ENCODE assay signal across 8 mouse cellular contexts in the genomic region with DNA sequence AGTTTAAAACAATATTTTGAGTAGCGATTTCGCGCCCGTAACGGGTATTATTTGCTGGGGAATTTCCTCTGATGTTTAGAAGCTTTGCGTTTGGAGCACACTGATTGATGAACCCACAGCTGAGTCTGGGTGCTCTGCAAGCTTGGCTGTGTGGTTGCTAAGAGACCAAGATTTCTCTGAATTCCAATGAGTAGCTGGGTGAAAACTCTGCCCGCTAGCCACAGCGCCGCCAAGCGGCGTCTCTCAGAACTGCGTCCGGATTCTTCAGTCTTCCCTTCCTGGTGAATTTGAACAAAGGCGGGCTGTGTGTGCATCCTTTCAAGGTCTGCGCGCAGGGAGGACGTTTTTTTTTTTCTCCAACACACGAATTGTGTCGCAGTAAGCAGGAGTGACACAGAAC. TPM values are rescaled to one million over a fixed set of nuclear protein-coding genes. Genes with fewer than 3 reads are reported as not detected.
DNase-seq lines count a peak whose midpoint lies in the region; ATAC-seq and TF ChIP-seq lines count a peak whose summit lies in the region.

No protein-coding gene starts in this region.

- TF ChIP-seq CTCF in MEL (IDR thresholded peaks at IDR 0.05 in 2 of 3, conservative IDR thresholded peaks at IDR 0.05 in 1 of 3; ENCODE audit: control insufficient read depth in 1 of 3, insufficient read depth in 1 of 3, low read depth in 2 of 3, low read length in 3 of 3, poor library complexity in 1 of 3, severe bottlenecking in 1 of 3), result peak; percentile 94 to 98 (median 97)
- peak; percentile 92 for TF ChIP-seq CTCF in cerebellum, adult 2 months (IDR thresholded peaks at IDR 0.05; ENCODE audit: borderline replicate concordance, insufficient read depth, low read depth, low read length)
- peak; percentile 93 for TF ChIP-seq CTCF in layer of hippocampus, adult 2 months (conservative IDR thresholded peaks at IDR 0.05)
- peak; percentile 94 for TF ChIP-seq CTCF in lung, adult 2 months (IDR thresholded peaks at IDR 0.05; ENCODE audit: insufficient read depth, low read length)

- H3K4me1 ChIP-seq in MEL (ENCODE audit: control insufficient read depth in 1 of 2, insufficient read depth in 2 of 2, low read length in 2 of 2), result no peaks in the 10 kb centered on the region
- no peaks in the 10 kb centered on the region for H3K4me1 ChIP-seq in cerebellum, adult 2 months (ENCODE audit: control insufficient read depth, insufficient read depth, low read length)
- no peaks in the 10 kb centered on the region for H3K4me1 ChIP-seq in lung, adult 2 months (ENCODE audit: control insufficient read depth, insufficient read depth, low read length)

- TF ChIP-seq POLR2A in MEL (IDR thresholded peaks at IDR 0.05; ENCODE audit: control insufficient read depth in 1 of 2, insufficient read depth in 1 of 2, low read depth in 1 of 2, low read length in 2 of 2, poor library complexity in 1 of 2), result no peak
- no peak for TF ChIP-seq POLR2A in cerebellum, adult 2 months (IDR thresholded peaks at IDR 0.05; ENCODE audit: borderline replicate concordance, insufficient read depth, low read length)
- no peak for TF ChIP-seq POLR2A in lung, adult 2 months (IDR thresholded peaks at IDR 0.05; ENCODE audit: borderline replicate concordance, extremely low read depth, low read depth, low read length)

- no peaks in the 10 kb centered on the region for H3K79me2 ChIP-seq in MEL (ENCODE audit: control insufficient read depth, insufficient read depth, low read length, poor library complexity)

- H3K27me3 ChIP-seq in MEL (ENCODE audit: control insufficient read depth in 1 of 2, insufficient read depth in 2 of 2, low read length in 2 of 2), result no peaks in the 10 kb centered on the region
- H3K27me3 ChIP-seq in cerebellum, adult 2 months (ENCODE audit: control insufficient read depth, insufficient read depth, low read length), result no peaks in the 10 kb centered on the region

- H3K27ac ChIP-seq in MEL (ENCODE audit: control insufficient read depth, low read depth, low read length), result no peak overlapping the region
- H3K27ac ChIP-seq in cerebellum, adult 2 months (ENCODE audit: insufficient read depth, low read length), result no peak overlapping the region
- H3K27ac ChIP-seq in layer of hippocampus, adult 2 months, result peak overlapping the region; percentile 85

- peak; percentile 81 for TF ChIP-seq RAD21 in MEL (IDR thresholded peaks at IDR 0.05; ENCODE audit: low read depth, low read length)

- no peak for TF ChIP-seq EP300 in MEL (IDR thresholded peaks at IDR 0.05; ENCODE audit: low read depth in 1 of 2, low read length in 2 of 2)

- under 1% methylated on average over 19 of the region's 19 CpGs for WGBS in cerebellum, adult 2 months
- 2% methylated on average over 19 of the region's 19 CpGs for WGBS in lung, adult 2 months

- ATAC-seq in neutrophil, adult 5-6 weeks (ENCODE audit: extremely low read depth, insufficient number of reproducible peaks, low FRiP score, poor library complexity, severe bottlenecking), result peak; percentile 86

- no peak overlapping the region for H3K4me3 ChIP-seq in MEL (ENCODE audit: control insufficient read depth in 1 of 2, insufficient read depth in 1 of 2, low read depth in 2 of 2, low read length in 2 of 2)
- H3K4me3 ChIP-seq in cerebellum, adult 2 months (replicated peaks; ENCODE audit: insufficient read depth, low read depth, low read length), result peak overlapping the region; percentile 3
- H3K4me3 ChIP-seq in layer of hippocampus, adult 2 months, result peak overlapping the region; percentile 52
- no peak overlapping the region for H3K4me3 ChIP-seq in lung, adult 2 months (replicated peaks; ENCODE audit: extremely low read depth, low read depth, low read length)

- H3K9ac ChIP-seq in MEL (ENCODE audit: control insufficient read depth, low read depth, low read length, poor library complexity, severe bottlenecking), result no peak overlapping the region

- DNase-seq in MEL (ENCODE audit: low read depth, low spot score), result peak; percentile 79
- peak; percentile 88 to 96 for DNase-seq in cerebellum, adult 2 months
- DNase-seq in forelimb bud, embryonic 11.5 days (ENCODE audit: low read depth, low spot score), result peak; percentile 98
- DNase-seq in heart, postnatal 4 days, result peak; percentile 97
- peak; percentile 96 to 99 for DNase-seq in layer of hippocampus, adult 2 months (ENCODE audit: low spot score in 2 of 2)
- peak; percentile 93 for DNase-seq in lung, adult 2 months
- DNase-seq in testis, postnatal 14 days (ENCODE audit: low spot score), result peak; percentile 88

- H3K9me3 ChIP-seq in MEL (replicated peaks; ENCODE audit: insufficient read depth, low read length), result no peaks in the 10 kb centered on the region

- H3K36me3 ChIP-seq in MEL (ENCODE audit: control insufficient read depth in 1 of 2, insufficient read depth in 2 of 2, low read length in 2 of 2), result no peaks in the 10 kb centered on the region

TF ChIP-seq in MEL, 35 proteins besides CTCF, POLR2A, EP300 and RAD21 (continues in another document):
- TF ChIP-seq MYB (IDR thresholded peaks at IDR 0.05; ENCODE audit: low read depth, low read length) (no peak), USF1 (IDR thresholded peaks at IDR 0.05; ENCODE audit: low read depth, low read length) (no peak), ZKSCAN1 (IDR thresholded peaks at IDR 0.05; ENCODE audit: low read depth, low read length) (no peak), POLR2AphosphoS5 (IDR thresholded peaks at IDR 0.05; ENCODE audit: borderline replicate concordance, low read depth, low read length) (no peak), BHLHE40 (IDR thresholded peaks at IDR 0.05; ENCODE audit: borderline replicate concordance, low read depth, low read length) (0 out of 2 replicates have a peak, but pooled peaks have one; percentile 41), ZNF384 (IDR thresholded peaks at IDR 0.05; ENCODE audit: low read depth, low read length) (no peak), CHD2 (IDR thresholded peaks at IDR 0.05; ENCODE audit: low read length) (no peak), SMC3 (IDR thresholded peaks at IDR 0.05; ENCODE audit: low read depth, low read length) (peak; percentile 83), MAX (IDR thresholded peaks at IDR 0.05; ENCODE audit: low read length) (no peak), USF2 (IDR thresholded peaks at IDR 0.05; ENCODE audit: borderline replicate concordance in 1 of 2, insufficient read depth in 1 of 2, low read depth in 1 of 2, low read length in 2 of 2) (no peak), ZC3H11A (IDR thresholded peaks at IDR 0.05; ENCODE audit: low read depth, low read length) (peak; percentile 77), MYC (IDR thresholded peaks at IDR 0.05; ENCODE audit: low read depth, low read length) (0 out of 2 replicates have a peak, but pooled peaks have one; percentile 32), MEF2A (IDR thresholded peaks at IDR 0.05; ENCODE audit: extremely low read depth, insufficient replicate concordance, low read depth, low read length, poor library complexity, severe bottlenecking) (no peak), MAFK (IDR thresholded peaks at IDR 0.05; ENCODE audit: borderline replicate concordance, low read depth, low read length) (no peak), KAT2A (conservative IDR thresholded peaks at IDR 0.05; ENCODE audit: low read depth, low read length) (no peak), JUND (IDR thresholded peaks at IDR 0.05; ENCODE audit: low read depth, low read length) (peak; percentile 62; the same call in 1 of the 2 replicates), NRF1 (IDR thresholded peaks at IDR 0.05; ENCODE audit: insufficient read depth, low read depth, low read length, poor library complexity, severe bottlenecking) (no peak), TBP (IDR thresholded peaks at IDR 0.05; ENCODE audit: low read depth, low read length) (no peak), MAZ (IDR thresholded peaks at IDR 0.05; ENCODE audit: low read depth, low read length) (no peak), GABPA (IDR thresholded peaks at IDR 0.05; ENCODE audit: low read depth, low read length) (no peak), UBTF (IDR thresholded peaks at IDR 0.05; ENCODE audit: borderline replicate concordance, insufficient read depth, low read depth, low read length) (no peak), TAL1 (IDR thresholded peaks at IDR 0.05; ENCODE audit: low read length) (no peak), SIN3A (IDR thresholded peaks at IDR 0.05; ENCODE audit: low read length) (peak; percentile 73), HCFC1 (IDR thresholded peaks at IDR 0.05; ENCODE audit: low read depth, low read length) (0 out of 2 replicates have a peak, but pooled peaks have one; percentile 15), POLR2AphosphoS2 (IDR thresholded peaks at IDR 0.05; ENCODE audit: low read length) (no peak), ETS1 (IDR thresholded peaks at IDR 0.05; ENCODE audit: low read depth, low read length) (no peak), CHD1 (IDR thresholded peaks at IDR 0.05; ENCODE audit: low read depth, low read length) (no peak)

RNA-seq across cellular contexts. Expression of gene Crebl2, which starts 33.2 kb away (rescaled TPM):
- total RNA-seq in MEL (2012; rRNA removed), result 1.5 and 2.1 TPM in 2 replicates
- 1 to 10 TPM in 1 of 2 experiments, not detected in 1; 3.7 TPM for polyA plus RNA-seq in MEL (2012; ENCODE audit: insufficient read depth in 1 of 2, insufficient read length in 2 of 2, low read depth in 1 of 2, low replicate concordance in 2 of 2, missing spikeins in 1 of 2)
- polyA plus RNA-seq in cerebellum, adult 2 months (2012; rRNA removed), result 42.3 and 47.6 TPM in 2 replicates
- total RNA-seq in heart, postnatal 4 days (2021), result 1 to 10 TPM; 2.4 to 2.8 TPM
- 10 to 100 TPM; 39.6 to 40.9 TPM for total RNA-seq in layer of hippocampus, adult 2 months (2021)
- 15.9 and 25.1 TPM in 2 replicates for polyA plus RNA-seq in lung, adult 2 months (2012; rRNA removed)
- 47.6 and 53.7 TPM in 2 replicates for total RNA-seq in neutrophil, adult 5-6 weeks (2017)

RNA-seq across cellular contexts. Expression of gene Gpr19, which starts 35.2 kb away (rescaled TPM):
- total RNA-seq in MEL (2012; rRNA removed), result 8.4 and 9.0 TPM in 2 replicates
- polyA plus RNA-seq in MEL (2012; ENCODE audit: insufficient read depth in 1 of 2, insufficient read length in 2 of 2, low read depth in 1 of 2, low replicate concordance in 2 of 2, missing spikeins in 1 of 2), result 10 to 100 TPM in 1 of 2 experiments, not detected in 1; 11.7 TPM
- 30.5 and 32.5 TPM in 2 replicates for polyA plus RNA-seq in cerebellum, adult 2 months (2012; rRNA removed)
- 1 to 10 TPM; 6.3 to 6.6 TPM for total RNA-seq in heart, postnatal 4 days (2021)
- total RNA-seq in layer of hippocampus, adult 2 months (2021), result 10 to 100 TPM; 22.0 to 27.4 TPM
- 6.0 and 9.2 TPM in 2 replicates for polyA plus RNA-seq in lung, adult 2 months (2012; rRNA removed)
- 13.5 and 19.7 TPM in 2 replicates for total RNA-seq in neutrophil, adult 5-6 weeks (2017)

RNA-seq across cellular contexts. Expression of gene Cdkn1b, which starts 57.1 kb away (rescaled TPM):
- 7.7 and 12.0 TPM in 2 replicates for total RNA-seq in MEL (2012; rRNA removed)
- 10 to 100 TPM in 1 of 2 experiments, not detected in 1; 21.2 TPM for polyA plus RNA-seq in MEL (2012; ENCODE audit: insufficient read depth in 1 of 2, insufficient read length in 2 of 2, low read depth in 1 of 2, low replicate concordance in 2 of 2, missing spikeins in 1 of 2)
- polyA plus RNA-seq in cerebellum, adult 2 months (2012; rRNA removed), result 45.6 and 52.7 TPM in 2 replicates
- 10 to 100 TPM; 46.1 to 47.7 TPM for total RNA-seq in heart, postnatal 4 days (2021)
- 10 to 100 TPM; 47.2 to 48.0 TPM for total RNA-seq in layer of hippocampus, adult 2 months (2021)
- 26.9 and 31.6 TPM in 2 replicates for polyA plus RNA-seq in lung, adult 2 months (2012; rRNA removed)
- total RNA-seq in neutrophil, adult 5-6 weeks (2017), result 322 and 377 TPM in 2 replicates

Comparison
In these comparisons a context has a peak if more than half of its experiments do, and no peak if none do; other contexts are left out.
1. H3K4me3 ChIP-seq: peak in cerebellum, adult 2 months (single experiment) and layer of hippocampus, adult 2 months (single experiment); none in MEL (0 of 2) and lung, adult 2 months (single experiment).
2. RNA of gene Crebl2, which starts 33.2 kb away (total RNA-seq): 47.6 to 53.7 TPM in neutrophil, adult 5-6 weeks and 39.6 to 40.9 TPM in layer of hippocampus, adult 2 months; 2.4 to 2.8 TPM in heart, postnatal 4 days and 1.5 to 2.1 TPM in MEL; every median in the first group is over 10 times any median in the second.
3. Peak in every context shown above with its lines, with median percentiles within 50 percentile points of each other: DNase-seq and CTCF ChIP-seq.